Mouse (Mus musculus): Measurements from ENCODE around the gene Gm26938.

- TF ChIP-seq POLR2A (IDR thresholded peaks at IDR 0.05; ENCODE audit: insufficient read depth, low read depth, low read length) (no peak), CTCF (IDR thresholded peaks at IDR 0.05; ENCODE audit: insufficient read depth, low read depth, low read length) (no peak)
These were observed 36.7 kb downstream of the Gm26938 start for GRCm38 (mm10) chr5:139789466-139789865.

Measured in olfactory bulb, adult 2 months (tissue).